In genomic region chr12:4322227-4322626, GRCm38 (mm10) we compare ENCODE assay signal across 22 mouse cellular contexts.
"Had no signal": no experiment of that assay in that cellular context is flagged by ENCODE, and none has a peak within 500 bp of the region (broad histone marks: within the 10 kb centered on the region; RNA-seq: fewer than 3 reads in every experiment).

No protein-coding gene starts in this region.

- DNase-seq: kidney, adult 8-10 months; kidney, postnatal 10 days; kidney, postnatal 36 days; layer of hippocampus, postnatal 36 days; left cerebral cortex, postnatal 4 days; liver, postnatal 0 days; lung, postnatal 14 days; lung, postnatal 4 days; retina, postnatal 1 day; thymus, adult 2 months; thymus, postnatal 14 days; thymus, postnatal 4 days had no signal

- H3K9me3 ChIP-seq: kidney, embryonic 15.5 days; limb, embryonic 12.5 days; limb, embryonic 15.5 days; neural tube, embryonic 13.5 days had no signal

- H3K4me3 ChIP-seq: kidney, embryonic 15.5 days; limb, embryonic 12.5 days; limb, embryonic 15.5 days; myocyte; neural tube, embryonic 13.5 days had no signal

- H3K27ac ChIP-seq: kidney, embryonic 15.5 days; limb, embryonic 12.5 days; limb, embryonic 15.5 days; liver, embryonic 14.5 days; neural tube, embryonic 13.5 days; stomach, postnatal 0 days had no signal

- ATAC-seq: liver, postnatal 0 days; midbrain, embryonic 16.5 days had no signal

- H3K4me2 ChIP-seq: kidney, embryonic 15.5 days; limb, embryonic 12.5 days; limb, embryonic 15.5 days; liver, embryonic 11.5 days; midbrain, embryonic 11.5 days; neural tube, embryonic 13.5 days had no signal

- H3K27me3 ChIP-seq: kidney, embryonic 15.5 days; limb, embryonic 12.5 days; limb, embryonic 15.5 days; neural tube, embryonic 13.5 days had no signal

- H3K9ac ChIP-seq: kidney, embryonic 15.5 days; limb, embryonic 12.5 days; limb, embryonic 15.5 days; liver, embryonic 14.5 days; liver, postnatal 0 days; neural tube, embryonic 13.5 days had no signal

- H3K4me1 ChIP-seq: kidney, embryonic 15.5 days; limb, embryonic 12.5 days; limb, embryonic 15.5 days had no signal
